Mouse (Mus musculus) stomach, embryonic 15.5 days (tissue): Measurements from ENCODE around the gene Sec24c. TPM values are rescaled to one million over a fixed set of nuclear protein-coding genes. Genes with fewer than 3 reads are reported as not detected.

Source experiments
- ATAC-seq: fragments of 200-750 bp; cut with Nextera tagmentation; 2 replicates; pipeline ENCODE4 v1.8.0; 2017; ENCODE audit warnings: low read depth, moderate number of reproducible peaks, moderate TSS enrichment; ENCODE audit not compliant: insufficient read depth, low FRiP score
- H3K27ac ChIP-seq: fragments of 300-500 bp; sonication (generic); 2 replicates; pipeline ENCODE4 v1.5.1; 2015; ENCODE audit warnings: mild to moderate bottlenecking, inconsistent platforms
- H3K27me3 ChIP-seq: fragments of 300-500 bp; sonication (generic); replicated peaks from 2 replicates; pipeline ENCODE4 v1.6.1; 2015; ENCODE audit warnings: inconsistent platforms
- H3K36me3 ChIP-seq: fragments of 300-500 bp; sonication (generic); 2 replicates; pipeline ENCODE4 v1.6.1; 2015; ENCODE audit warnings: inconsistent platforms
- H3K4me1 ChIP-seq: fragments of 300-500 bp; sonication (generic); 2 replicates; pipeline ENCODE4 v1.6.1; 2015; ENCODE audit warnings: inconsistent platforms
- H3K4me2 ChIP-seq: fragments of 300-500 bp; sonication (generic); 2 replicates; pipeline ENCODE4 v1.6.1; 2015; ENCODE audit warnings: mild to moderate bottlenecking, inconsistent platforms
- H3K4me3 ChIP-seq: fragments of 300-500 bp; sonication (generic); replicated peaks from 2 replicates; pipeline ENCODE4 v1.5.1; 2015; ENCODE audit warnings: inconsistent platforms
- H3K9ac ChIP-seq: fragments of 300-500 bp; sonication (generic); 2 replicates; pipeline ENCODE4 v1.6.1; 2015; ENCODE audit warnings: inconsistent platforms
- H3K9me3 ChIP-seq: fragments of 300-500 bp; sonication (generic); 2 replicates; pipeline ENCODE4 v1.6.1; 2016; ENCODE audit warnings: inconsistent platforms
- WGBS: fragments of 180-500 bp; shearing (Covaris S2); methylation state at CpG from one replicate; pipeline ENCODE4 v1.1.7; 2015; 5-methylcytosine and 5-hydroxymethylcytosine counted together
- polyA plus RNA-seq: library from polyadenylated mRNA; unstranded; fragments of >200 nt; fragmentation: Nextera tagmentation; extraction: Ambion mirVana; gene quantifications from 2 replicates; pipeline ENCODE4 v1.2.1, GENCODE M21; 2015

Gene Sec24c
- polyA plus RNA-seq, 1 experiment from 2014 or later: 81.1 TPM

DNA sequence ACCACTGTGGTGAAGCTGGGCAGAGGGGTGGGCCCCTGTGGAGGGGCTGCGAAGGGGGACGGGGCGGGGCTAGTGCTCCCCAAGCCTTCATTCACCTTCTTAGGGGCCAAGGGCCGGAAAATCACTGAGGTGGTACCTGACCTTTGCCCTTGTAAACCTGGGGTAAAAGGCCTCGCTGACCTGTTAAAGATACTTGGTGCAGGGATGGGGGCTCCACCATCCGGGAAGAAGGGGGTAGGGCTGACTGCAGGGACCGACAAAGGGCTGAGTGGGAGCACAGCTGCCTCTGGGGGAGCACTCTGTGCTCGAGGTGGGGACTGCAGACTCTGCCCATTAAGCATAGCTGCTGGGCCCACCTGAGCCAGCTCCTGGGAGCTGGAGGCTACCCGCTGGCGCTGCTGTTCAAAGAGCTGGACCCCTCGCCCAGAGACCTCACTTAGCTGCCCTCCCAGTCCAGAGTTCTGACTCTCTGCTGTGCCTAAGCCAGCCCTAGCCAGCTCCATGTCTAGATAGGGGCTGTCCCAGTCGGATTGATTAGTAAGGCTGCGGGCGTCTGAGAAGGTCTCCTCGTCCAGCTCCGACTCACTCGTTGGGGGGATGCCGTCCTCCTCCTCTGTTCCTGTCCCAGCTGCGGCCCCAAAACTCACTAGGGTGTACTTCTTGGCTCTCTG is 12.3 kb upstream of the Sec24c start:
- H3K4me1 ChIP-seq: peaks cover 14% of the 10 kb centered on the region
- WGBS: 13% methylated on average over 19 of the region's 19 CpGs
- peak overlapping the region; percentile 70 for H3K4me3 ChIP-seq

DNA sequence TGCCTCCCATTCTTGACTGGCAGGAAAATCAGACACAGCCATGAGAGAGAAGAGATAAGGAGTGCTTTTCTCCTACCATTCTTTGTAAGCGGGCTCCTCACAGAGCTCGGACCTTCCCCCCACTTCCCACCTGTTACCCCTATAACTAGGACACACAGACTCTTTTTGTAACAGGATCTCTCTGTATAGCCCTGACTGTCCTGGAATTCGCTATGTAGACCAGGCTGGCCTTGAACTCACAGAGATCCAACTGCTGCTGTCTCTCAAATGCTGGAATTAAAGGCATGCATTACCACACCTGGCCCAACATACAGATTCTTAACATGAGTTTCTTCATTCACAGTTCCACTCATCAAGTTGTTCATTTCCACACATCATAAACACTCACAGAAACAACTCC is 11.4 kb upstream of the Sec24c start:
- peaks cover 14% of the 10 kb centered on the region for H3K4me1 ChIP-seq
- no peak overlapping the region for H3K9ac ChIP-seq

More for the DNA sequence above, 12.3 kb upstream of the Sec24c start:
- H3K27ac ChIP-seq: peak overlapping the region; percentile 93
- H3K27me3 ChIP-seq: no peaks in the 10 kb centered on the region
- H3K9ac ChIP-seq: peak overlapping the region; percentile 61
- no peak for ATAC-seq
- H3K4me2 ChIP-seq: peak overlapping the region; percentile 95
- H3K36me3 ChIP-seq: no peaks in the 10 kb centered on the region
- H3K9me3 ChIP-seq: no peaks in the 10 kb centered on the region

DNA sequence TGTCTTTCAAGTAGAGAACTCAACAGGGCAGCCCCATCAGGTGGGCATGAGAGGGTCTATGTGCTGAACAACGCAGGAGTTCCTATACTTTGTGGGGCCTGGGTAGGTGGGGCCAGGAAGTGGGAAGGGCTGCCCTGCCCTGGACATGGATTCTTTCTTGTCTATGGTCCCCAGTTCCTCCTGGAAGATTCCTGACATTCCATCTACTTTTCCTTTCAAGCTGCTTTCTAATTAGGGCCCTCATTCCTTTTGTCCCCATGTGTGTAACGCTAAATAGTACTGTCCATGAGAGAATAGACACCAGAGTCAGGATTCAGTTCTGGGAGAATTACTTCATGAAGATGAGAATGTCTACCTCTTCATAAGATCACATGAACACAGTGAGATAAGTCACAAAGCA is 10.5 kb upstream of the Sec24c start:
- no peak overlapping the region for H3K4me2 ChIP-seq

More for the DNA sequence above, 11.4 kb upstream of the Sec24c start:
- Histone ChIP-seq H3K4me3 (no peak overlapping the region), H3K9me3 (no peaks in the 10 kb centered on the region), H3K36me3 (no peaks in the 10 kb centered on the region), H3K27ac (no peak overlapping the region), H3K4me2 (no peak overlapping the region), H3K27me3 (no peaks in the 10 kb centered on the region)
- ATAC-seq: no peak
- WGBS: 79% methylated on average over 3 of the region's 3 CpGs

DNA sequence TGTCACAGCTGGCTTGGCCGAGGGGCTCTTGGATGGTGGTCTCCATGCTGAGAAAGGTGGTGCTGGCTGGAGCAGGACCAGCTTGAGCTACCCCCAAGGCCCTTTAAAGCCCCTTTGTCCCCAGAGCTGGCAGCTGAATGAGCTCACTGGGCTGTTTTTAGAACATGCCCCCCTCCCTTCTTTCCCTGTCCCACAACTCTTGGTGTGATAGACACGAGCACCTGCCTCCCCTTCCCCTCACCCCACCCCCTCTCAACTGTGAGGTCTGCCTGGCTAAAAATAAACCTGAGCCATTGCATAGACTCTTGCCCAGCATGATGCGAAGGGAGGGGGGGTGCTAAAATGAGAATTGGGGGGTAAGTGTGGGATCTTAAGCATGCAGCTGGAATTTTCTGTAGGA is 9.7 kb upstream of the Sec24c start:
- Histone ChIP-seq H3K36me3 (no peaks in the 10 kb centered on the region), H3K9me3 (no peaks in the 10 kb centered on the region), H3K4me3 (no peak overlapping the region), H3K27me3 (no peaks in the 10 kb centered on the region), H3K4me2 (no peak overlapping the region), H3K27ac (no peak overlapping the region), H3K4me1 (peaks cover 14% of the 10 kb centered on the region), H3K9ac (no peak overlapping the region)
- ATAC-seq: no peak
- WGBS: 57% methylated on average over 3 of the region's 3 CpGs

More for the DNA sequence above, 10.5 kb upstream of the Sec24c start:
- H3K4me1 ChIP-seq: peaks cover 14% of the 10 kb centered on the region
- no peaks in the 10 kb centered on the region for H3K27me3 ChIP-seq
- no peak overlapping the region for H3K4me3 ChIP-seq
- no peaks in the 10 kb centered on the region for H3K9me3 ChIP-seq
- H3K27ac ChIP-seq: no peak overlapping the region
- H3K9ac ChIP-seq: no peak overlapping the region
- no peaks in the 10 kb centered on the region for H3K36me3 ChIP-seq
- WGBS: 62% methylated on average over 2 of the region's 2 CpGs
- ATAC-seq: no peak

DNA sequence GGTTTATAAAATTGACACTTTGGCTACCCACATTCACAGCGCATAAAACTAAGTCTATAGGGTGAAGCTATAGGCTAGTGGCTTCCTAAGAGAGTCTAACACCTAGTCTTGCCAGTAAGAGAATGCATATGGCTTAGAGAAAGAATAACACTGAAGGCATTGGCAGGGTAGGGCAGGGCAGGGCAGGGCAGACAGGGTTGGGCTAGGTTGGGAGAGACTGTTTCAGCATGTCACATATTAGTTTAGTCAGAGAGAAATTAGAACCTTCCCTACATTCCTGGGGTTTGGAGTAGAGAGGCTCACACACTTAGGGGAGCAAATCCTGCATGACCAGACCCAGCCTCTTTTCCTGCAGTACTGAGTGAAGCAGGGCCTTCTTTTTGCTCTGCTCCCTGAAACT is 6.6 kb upstream of the Sec24c start:
- ATAC-seq: no peak
- H3K4me1 ChIP-seq: no peaks in the 10 kb centered on the region
- H3K9me3 ChIP-seq: no peaks in the 10 kb centered on the region
- no peak overlapping the region for H3K4me3 ChIP-seq
- H3K36me3 ChIP-seq: no peaks in the 10 kb centered on the region
- no peak overlapping the region; the same call in 1 of the 2 replicates for H3K27ac ChIP-seq
- no peak overlapping the region for H3K9ac ChIP-seq
- WGBS: 72% methylated on average over 1 of the region's 1 CpGs
- H3K27me3 ChIP-seq: no peaks in the 10 kb centered on the region
- H3K4me2 ChIP-seq: no peak overlapping the region

DNA sequence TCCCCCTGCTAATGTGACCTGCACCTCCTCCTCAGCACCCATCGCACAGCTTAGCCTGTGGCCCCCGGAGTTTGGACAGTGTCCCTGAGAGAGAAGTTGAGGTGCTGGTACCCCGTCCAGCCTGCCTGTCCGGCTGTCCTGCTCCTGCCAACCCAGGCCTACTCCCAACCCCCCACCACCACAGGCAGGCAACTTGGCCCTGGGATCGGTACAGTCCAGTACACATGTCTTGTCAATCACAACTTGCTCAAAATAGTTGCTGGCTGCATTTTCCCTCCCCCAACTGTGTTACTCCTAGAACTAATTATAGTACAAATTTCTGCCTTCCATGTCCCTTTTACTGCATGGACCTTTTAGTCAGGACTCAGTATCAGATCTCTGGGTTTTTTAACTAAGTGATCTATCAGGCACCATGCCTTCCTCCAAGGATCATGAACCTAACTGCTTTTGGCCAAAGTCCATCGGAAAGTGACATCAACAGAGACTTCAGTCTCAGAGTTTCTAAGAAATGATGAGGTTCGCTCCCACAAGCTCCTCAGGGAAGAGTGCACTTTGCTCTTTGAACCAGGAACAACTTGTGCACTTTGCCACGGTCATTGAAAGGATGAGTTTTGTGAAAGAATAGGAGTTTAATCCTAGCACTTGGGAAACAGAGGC is 5.8 kb upstream of the Sec24c start, which contains the start of gene Synpo2l:
Synpo2l (minus strand) TSS at position 201 of the 657 bp plus-strand sequence.
- Histone ChIP-seq H3K9me3 (no peaks in the 10 kb centered on the region), H3K4me3 (no peak within 1 kb of the TSS), H3K4me2 (no peak within 1 kb of the TSS), H3K27me3 (no peaks in the 10 kb centered on the region), H3K4me1 (no peaks in the 10 kb centered on the region), H3K27ac (peak within 1 kb of the TSS; percentile 35; the same call in 1 of the 2 replicates), H3K36me3 (no peaks in the 10 kb centered on the region), H3K9ac (no peak within 1 kb of the TSS)
- ATAC-seq: no peak
- WGBS: 75% methylated on average over 8 of the region's 8 CpGs

DNA sequence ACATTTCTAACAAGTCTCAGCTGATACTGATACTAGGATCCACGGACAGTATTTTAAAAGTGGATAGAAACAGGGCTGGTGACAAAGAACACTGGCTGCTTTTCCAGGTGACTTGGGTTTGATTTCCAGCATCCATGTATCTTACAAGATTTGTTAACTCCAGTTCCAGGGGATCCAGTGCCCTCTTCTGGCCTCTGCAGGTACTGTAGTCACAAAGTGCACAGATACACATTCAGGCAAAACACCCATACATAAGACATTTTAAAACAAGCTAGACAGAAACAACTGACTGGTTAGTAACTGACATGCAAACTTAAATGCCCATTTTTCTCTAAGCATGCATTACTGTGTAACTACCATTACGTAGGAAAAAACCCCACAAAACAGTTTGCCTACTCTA is 1.1 kb upstream of the Sec24c start:
- no peaks in the 10 kb centered on the region for H3K27me3 ChIP-seq
- H3K4me1 ChIP-seq: 0 out of 2 replicates have a peak, but pooled peaks cover 5% of the 10 kb centered on the region
- H3K36me3 ChIP-seq: peaks cover 17% of the 10 kb centered on the region; the same call in 1 of the 2 replicates
- no peaks in the 10 kb centered on the region for H3K9me3 ChIP-seq
- 92% methylated on average over 2 of the region's 2 CpGs for WGBS
- no peak overlapping the region for H3K4me2 ChIP-seq
- H3K9ac ChIP-seq: no peak overlapping the region
- no peak for ATAC-seq
- H3K27ac ChIP-seq: no peak overlapping the region
- H3K4me3 ChIP-seq: no peak overlapping the region

DNA sequence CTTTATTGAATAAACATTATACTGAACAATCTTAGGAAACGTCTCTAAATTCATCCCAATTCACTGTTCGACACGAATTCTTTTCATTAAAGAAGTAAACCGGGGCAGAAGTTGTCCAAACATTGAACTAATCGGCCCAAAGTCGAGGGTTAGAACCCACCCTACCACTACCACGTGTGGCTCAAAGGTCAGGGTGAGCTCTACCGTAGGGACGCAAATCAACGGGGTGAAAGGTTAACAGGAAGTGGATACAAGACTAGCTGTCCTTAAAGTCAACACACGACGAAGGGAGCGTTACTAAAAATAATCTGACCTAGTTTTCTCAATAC is 409 bp upstream of the Sec24c start:
- 10% methylated on average over 13 of the region's 13 CpGs for WGBS
- Histone ChIP-seq H3K9ac (no peak overlapping the region), H3K27ac (peak overlapping the region; percentile 97)

DNA sequence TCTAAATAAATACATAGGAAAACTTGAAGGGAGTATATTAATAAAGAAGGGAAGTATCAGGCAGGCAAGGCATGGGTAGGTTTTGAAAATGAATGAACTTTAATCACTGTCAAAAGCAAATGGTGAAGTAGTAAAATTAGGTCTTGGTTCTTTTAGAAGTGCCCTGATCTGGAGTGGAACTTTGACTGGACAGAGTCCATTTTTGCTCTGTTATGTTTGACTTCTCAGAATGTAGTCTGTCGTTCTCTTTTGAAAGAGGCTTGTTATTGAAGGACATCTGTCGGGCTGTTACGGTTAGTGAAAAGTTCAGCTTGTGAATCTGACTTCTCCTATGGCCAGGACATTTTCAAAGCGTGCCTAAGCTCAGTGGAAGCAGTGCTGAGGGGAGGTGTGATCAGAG is 3.8 kb downstream of the Sec24c start:
- 91% methylated on average over 4 of the region's 4 CpGs for WGBS
- H3K4me3 ChIP-seq: no peak overlapping the region
- H3K9ac ChIP-seq: no peak overlapping the region
- no peaks in the 10 kb centered on the region for H3K27me3 ChIP-seq
- H3K27ac ChIP-seq: no peak overlapping the region
- H3K4me2 ChIP-seq: no peak overlapping the region
- 0 out of 2 replicates have a peak, but pooled peaks cover 5% of the 10 kb centered on the region for H3K4me1 ChIP-seq
- H3K36me3 ChIP-seq: peaks cover 55% of the 10 kb centered on the region
- no peak for ATAC-seq
- no peaks in the 10 kb centered on the region for H3K9me3 ChIP-seq

More for the DNA sequence above, 409 bp upstream of the Sec24c start:
- Histone ChIP-seq H3K9me3 (no peaks in the 10 kb centered on the region), H3K4me2 (peak overlapping the region; percentile 59), H3K4me1 (0 out of 2 replicates have a peak, but pooled peaks cover 5% of the 10 kb centered on the region), H3K27me3 (no peaks in the 10 kb centered on the region), H3K4me3 (peak overlapping the region; percentile 77), H3K36me3 (peaks cover 22% of the 10 kb centered on the region)
- peak; percentile 41; the same call in 1 of the 2 replicates for ATAC-seq

DNA sequence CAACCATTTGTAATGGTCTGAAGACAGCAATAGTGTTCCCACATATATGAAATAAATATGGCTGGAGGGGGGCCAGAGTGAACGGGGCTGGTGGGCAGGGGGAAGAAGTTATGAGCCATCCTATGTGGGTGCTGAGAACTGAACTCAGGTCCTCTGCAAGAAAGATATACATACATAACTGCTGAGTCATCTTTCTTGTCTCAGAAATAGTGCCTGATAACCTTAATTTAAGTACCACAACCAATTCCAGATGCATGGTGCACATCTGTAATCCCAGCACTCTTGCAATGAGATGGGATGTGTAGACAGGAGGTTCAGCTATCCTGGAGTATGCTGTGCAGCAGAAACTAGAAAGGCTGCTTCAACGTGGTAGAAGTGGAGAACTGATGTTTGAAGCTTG is 7.6 kb downstream of the Sec24c start:
- Histone ChIP-seq H3K9ac (no peak overlapping the region), H3K27ac (no peak overlapping the region), H3K4me3 (no peak overlapping the region), H3K27me3 (no peaks in the 10 kb centered on the region), H3K36me3 (peaks cover 84% of the 10 kb centered on the region), H3K4me2 (no peak overlapping the region), H3K4me1 (no peaks in the 10 kb centered on the region), H3K9me3 (no peaks in the 10 kb centered on the region)
- 88% methylated on average over 2 of the region's 2 CpGs for WGBS
- ATAC-seq: no peak

DNA sequence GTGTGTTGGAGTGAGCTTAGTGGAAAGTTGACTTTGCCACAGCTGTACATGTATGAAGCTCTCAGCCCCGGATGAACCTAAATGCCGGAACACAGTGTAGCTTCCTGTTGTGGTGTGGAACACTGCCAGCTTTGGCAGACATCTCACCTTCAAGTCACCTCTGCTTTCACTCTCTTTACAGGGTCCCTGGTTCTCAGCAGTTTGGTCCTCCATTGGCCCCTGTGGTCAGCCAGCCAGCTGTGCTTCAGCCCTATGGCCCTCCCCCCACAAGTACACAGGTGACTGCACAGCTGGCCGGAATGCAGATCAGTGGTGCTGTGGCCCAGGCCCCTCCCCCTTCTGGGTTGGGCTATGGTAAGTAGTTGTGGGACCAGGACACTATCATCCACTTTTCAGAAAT is 8.4 kb downstream of the Sec24c start:
- no peak overlapping the region for H3K9ac ChIP-seq
- H3K27ac ChIP-seq: no peak overlapping the region
- H3K4me2 ChIP-seq: no peak overlapping the region
- H3K36me3 ChIP-seq: peaks cover 88% of the 10 kb centered on the region
- no peaks in the 10 kb centered on the region for H3K4me1 ChIP-seq
- no peak for ATAC-seq
- no peaks in the 10 kb centered on the region for H3K27me3 ChIP-seq
- no peak overlapping the region for H3K4me3 ChIP-seq
- no peaks in the 10 kb centered on the region for H3K9me3 ChIP-seq
- 71% methylated on average over 3 of the region's 3 CpGs for WGBS

DNA sequence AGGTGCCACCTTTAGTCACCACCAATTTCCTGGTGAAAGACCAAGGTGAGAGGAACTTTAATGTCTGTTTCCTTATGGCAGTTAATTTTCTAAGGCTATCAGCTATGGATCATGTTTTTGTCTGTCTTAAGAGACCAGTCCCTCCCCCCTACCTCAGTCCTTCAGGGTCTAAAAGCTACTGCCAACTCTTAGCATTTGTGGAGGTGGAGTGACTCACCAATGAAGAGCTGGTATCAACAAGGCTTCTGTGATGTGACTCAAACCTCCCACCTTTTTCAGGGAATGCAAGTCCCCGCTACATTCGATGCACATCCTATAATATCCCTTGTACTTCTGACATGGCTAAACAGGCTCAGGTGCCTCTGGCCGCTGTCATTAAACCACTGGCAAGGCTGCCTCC is 12.5 kb downstream of the Sec24c start:
- no peaks in the 10 kb centered on the region for H3K27me3 ChIP-seq
- H3K4me3 ChIP-seq: no peak overlapping the region
- no peak overlapping the region for H3K9ac ChIP-seq
- 94% methylated on average over 3 of the region's 3 CpGs for WGBS
- H3K4me2 ChIP-seq: no peak overlapping the region
- no peak overlapping the region for H3K27ac ChIP-seq
- no peak for ATAC-seq
- peaks cover 93% of the 10 kb centered on the region for H3K36me3 ChIP-seq
- H3K9me3 ChIP-seq: no peaks in the 10 kb centered on the region
- no peaks in the 10 kb centered on the region for H3K4me1 ChIP-seq
